Mouse (Mus musculus): ENCODE measurements at regions not wholly inside any gene's neighbourhood (a gene's known extent, or its start where the extent isn't known, plus 50 kb on each side); places are given as distances from the start of the nearest gene placed in this dataset.
A peak's percentile ranks its signal among the peaks of the same experiment; 100 is the strongest.

- ATAC-seq (ENCODE audit: poor library complexity, severe bottlenecking): no peak
Measured at GRCm38 (mm10) chr11:20882756-20883155, 51.9 kb upstream of the Lgalsl start.

DNA sequence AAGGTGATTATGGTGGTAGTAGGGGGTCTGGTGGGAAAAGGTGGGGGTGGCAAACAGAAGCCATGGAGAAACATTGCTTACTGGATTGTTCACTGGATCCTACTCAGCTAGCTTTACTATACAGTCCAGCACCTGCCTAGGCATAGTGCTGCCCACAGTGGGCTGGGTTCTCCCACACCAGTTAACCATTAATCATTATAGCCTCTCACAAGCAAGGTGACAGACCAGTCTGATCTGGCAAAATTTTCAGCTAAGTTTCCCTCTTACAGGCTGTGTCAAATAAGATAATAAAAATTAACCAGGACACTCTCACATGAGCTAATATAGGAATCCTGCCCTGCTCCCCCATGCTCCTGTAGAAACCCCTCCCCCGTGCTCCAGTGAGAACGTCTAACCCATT lies 53.1 kb upstream of the Lgalsl start:
- no peak for ATAC-seq (ENCODE audit: poor library complexity, severe bottlenecking)

DNA sequence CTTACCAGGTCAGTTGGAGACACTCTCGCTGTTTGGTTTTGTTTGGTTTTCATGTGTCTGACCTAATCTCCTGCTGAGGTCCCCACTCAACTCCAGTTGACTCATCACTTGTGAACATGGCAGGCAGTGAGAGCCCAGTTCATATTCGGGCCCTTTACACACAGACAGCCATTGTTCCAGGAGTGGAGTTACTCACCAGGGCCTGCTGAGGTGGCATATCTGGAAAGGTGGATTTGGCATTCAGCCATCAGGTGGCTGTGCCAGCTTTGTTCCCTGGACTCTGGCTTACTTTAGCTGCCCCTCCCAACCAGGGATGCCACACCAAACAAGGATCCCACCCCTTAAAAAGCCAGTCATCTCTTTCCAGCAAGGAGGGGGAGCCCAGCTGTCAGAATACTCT lies 56.2 kb upstream of the Lgalsl start:
- ATAC-seq (ENCODE audit: poor library complexity, severe bottlenecking): no peak

DNA sequence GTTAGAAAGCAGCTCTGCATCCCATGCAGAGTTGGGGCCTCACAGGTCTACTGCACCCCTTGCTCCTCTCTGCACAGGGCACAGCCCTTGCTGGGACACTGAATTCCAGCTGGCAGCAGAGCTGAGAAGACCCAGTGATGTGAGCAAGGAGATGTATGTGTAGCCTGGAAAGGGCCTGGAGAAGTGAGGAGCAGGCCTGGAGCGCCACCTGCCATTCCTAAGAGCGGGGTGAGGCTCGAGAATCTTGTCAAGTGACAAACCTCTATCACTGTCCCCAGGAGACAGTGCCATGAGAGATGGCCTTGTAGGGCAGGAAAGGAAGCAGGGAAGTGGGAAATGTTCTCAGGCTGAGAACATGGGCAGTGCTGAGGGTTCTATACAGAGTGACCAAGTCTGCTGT lies 59.6 kb upstream of the Lgalsl start:
- ATAC-seq (ENCODE audit: poor library complexity, severe bottlenecking): no peak

DNA sequence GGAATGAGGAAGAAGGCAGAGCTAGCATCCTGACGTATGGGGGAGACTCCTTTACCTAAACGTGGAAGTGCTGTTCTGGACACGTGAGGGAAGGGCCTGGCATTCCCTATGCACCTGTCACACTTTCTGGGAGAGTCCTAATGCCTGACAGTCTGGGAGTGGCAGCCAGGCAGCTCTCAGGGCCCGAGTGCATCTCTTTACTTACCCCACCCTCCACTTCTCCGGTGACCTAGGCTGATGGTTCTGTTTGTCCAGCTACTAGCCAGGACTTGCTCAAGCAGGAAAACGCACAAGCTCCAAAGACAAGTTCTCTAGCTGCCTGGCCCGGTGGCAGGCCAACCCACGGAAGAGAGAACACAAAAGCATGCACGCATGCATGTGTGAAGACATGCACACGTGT lies 60.9 kb upstream of the Lgalsl start:
- ATAC-seq (ENCODE audit: poor library complexity, severe bottlenecking): no peak

GRCm38 (mm10) chr11:20896277-20897123 lies 65.6 kb upstream of the Lgalsl start:
- ATAC-seq (ENCODE audit: poor library complexity, severe bottlenecking): peak; percentile 31; the same call in 1 of the 2 replicates

DNA sequence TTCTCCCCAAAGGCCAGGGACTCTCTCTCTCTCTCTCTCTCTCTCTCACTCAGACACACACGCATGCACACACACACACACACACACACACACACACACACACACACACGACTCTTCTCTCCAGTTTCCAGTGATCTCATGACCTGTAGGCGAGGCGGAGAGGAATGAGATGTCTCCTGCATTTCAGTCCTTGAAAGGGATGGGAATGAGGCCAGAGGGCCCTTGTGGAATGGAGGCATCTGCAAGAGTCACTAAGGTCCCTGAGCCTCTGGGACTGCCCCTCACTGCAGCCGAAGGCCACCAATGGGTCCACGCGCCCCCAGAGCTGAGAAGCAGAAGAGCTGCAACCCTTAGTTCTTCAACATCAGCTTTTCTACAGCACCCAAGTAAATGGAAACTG lies 66.6 kb upstream of the Lgalsl start:
- no peak for ATAC-seq (ENCODE audit: poor library complexity, severe bottlenecking)

DNA sequence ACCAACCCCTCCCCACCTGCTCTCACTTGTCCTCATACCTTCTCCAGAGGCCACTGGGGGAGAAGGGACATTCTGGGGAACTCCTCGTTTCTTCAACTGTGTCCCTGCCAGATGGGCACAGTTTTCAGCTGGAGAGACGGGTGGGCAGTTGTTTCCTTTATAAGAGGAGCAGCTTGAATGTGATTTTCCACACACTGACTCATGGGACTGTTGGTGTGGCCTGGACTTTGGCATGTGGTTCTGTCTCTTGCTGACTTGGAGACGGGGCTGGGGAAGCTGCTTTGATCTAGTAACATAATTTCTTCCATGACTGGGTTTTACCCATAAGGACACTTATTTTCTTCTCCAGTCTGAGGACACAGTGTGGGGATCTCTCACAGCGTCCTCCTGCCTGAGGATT lies 67.7 kb upstream of the Lgalsl start:
- ATAC-seq (ENCODE audit: poor library complexity, severe bottlenecking): no peak; the same call in 1 of the 2 replicates

DNA sequence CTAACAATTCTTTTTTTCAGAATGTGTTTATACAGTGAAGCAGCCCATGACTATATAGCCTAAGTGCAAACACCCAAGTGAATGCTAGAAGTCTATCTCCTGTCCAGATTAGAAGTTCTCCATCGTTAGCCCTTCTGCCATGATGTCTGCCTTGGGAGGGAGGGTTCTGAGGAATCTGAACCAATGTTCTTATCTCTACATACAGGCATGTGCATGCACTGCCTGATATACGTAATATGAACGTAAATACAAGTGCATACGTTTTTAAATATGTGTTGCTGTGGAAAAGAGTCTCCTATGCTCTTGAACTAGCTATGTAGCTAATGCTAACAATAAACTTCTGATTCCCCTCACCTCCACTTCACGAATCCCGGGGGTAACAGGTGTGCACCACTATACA lies 68.9 kb upstream of the Lgalsl start:
- no peak for ATAC-seq (ENCODE audit: poor library complexity, severe bottlenecking)

GRCm38 (mm10) chr11:20902001-20902400 lies 71.1 kb upstream of the Lgalsl start:
- ATAC-seq (ENCODE audit: poor library complexity, severe bottlenecking): no peak

- no peak for ATAC-seq (ENCODE audit: poor library complexity, severe bottlenecking)
Measured at GRCm38 (mm10) chr11:20902910-20903309, 72.1 kb upstream of the Lgalsl start.

- ATAC-seq (ENCODE audit: poor library complexity, severe bottlenecking): no peak
Measured at GRCm38 (mm10) chr11:20907996-20908395, 77.1 kb upstream of the Lgalsl start.

GRCm38 (mm10) chr11:20908471-20908870 lies 77.6 kb upstream of the Lgalsl start:
- no peak for ATAC-seq (ENCODE audit: poor library complexity, severe bottlenecking)

- no peak for ATAC-seq (ENCODE audit: poor library complexity, severe bottlenecking)
Measured at GRCm38 (mm10) chr11:20913042-20913441, 82.2 kb upstream of the Lgalsl start.

DNA sequence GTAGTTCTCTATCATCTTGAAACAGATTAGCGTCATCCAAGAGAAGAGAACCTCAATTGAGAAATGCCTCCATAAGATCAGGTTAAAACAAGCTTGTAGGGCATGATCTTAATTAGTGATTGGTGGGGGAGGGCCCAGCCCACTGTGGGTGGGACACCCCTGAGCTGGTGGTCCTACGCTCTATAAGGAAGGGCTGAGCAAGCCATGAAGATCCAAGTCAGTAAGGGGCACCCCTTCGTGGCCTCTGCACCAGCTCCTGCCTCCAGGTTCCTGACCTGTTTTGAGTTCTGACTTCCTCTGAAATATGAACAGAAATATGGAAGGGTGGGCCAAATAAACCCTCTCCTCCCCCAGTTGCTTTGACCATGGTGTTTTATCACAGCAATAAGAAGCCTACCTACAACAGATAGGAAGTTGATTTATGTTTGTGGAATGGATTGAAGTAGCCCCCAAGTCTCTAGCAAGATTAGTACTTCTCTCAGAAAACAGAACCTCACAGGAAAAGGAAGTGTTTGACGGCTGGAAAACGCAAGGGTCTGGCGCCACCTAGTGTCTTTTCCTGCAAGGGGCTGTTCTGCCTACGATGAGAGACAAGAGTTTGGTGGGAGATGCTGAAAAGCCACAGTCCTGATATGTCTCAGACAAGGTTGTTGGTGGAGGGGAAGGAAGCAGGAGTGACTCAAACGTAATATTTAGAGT lies 82.9 kb upstream of the Lgalsl start:
- peak; percentile 82 for ATAC-seq (ENCODE audit: poor library complexity, severe bottlenecking)

GRCm38 (mm10) chr11:20914297-20914997 lies 83.6 kb upstream of the Lgalsl start:
- no peak for ATAC-seq (ENCODE audit: poor library complexity, severe bottlenecking)

GRCm38 (mm10) chr11:20915182-20915602 lies 84.3 kb upstream of the Lgalsl start:
- ATAC-seq (ENCODE audit: poor library complexity, severe bottlenecking): peak; percentile 45; the same call in 1 of the 2 replicates

DNA sequence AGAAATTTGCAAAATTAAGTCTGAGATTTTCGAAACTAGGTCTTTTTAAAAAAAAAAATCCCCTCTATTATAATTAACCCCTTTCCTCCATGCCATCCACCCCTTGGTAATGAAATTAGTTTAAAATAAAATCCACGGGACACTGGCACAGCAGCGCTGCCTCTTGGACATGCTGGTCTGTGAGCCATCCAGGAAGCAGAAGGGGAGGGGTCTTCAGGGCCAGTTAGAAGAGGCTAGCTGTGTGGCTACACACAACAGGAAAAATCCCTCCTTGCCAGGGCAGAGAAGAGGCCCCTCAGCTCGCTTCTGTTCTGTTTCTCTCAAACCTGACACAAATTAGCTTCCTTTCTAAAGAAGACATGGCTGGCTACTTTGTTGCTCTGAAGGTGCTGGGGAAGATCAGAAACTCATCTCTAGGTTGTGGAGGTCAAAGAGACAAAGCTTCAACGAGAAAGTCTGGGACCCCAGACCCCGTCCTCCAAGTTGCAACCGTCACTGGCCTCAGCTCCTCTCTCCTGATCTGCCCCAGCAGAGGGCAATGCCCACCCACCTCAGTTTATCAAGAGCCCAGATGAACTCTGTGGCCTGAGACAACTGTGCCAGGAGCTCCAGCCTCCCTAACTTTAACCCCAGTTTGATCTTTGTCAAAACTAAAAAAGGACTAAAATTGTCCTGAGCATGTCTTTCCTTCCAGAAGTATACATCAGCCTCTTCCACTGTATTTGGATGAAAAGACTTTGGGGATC lies 85.0 kb upstream of the Lgalsl start:
- ATAC-seq (ENCODE audit: poor library complexity, severe bottlenecking): no peak

DNA sequence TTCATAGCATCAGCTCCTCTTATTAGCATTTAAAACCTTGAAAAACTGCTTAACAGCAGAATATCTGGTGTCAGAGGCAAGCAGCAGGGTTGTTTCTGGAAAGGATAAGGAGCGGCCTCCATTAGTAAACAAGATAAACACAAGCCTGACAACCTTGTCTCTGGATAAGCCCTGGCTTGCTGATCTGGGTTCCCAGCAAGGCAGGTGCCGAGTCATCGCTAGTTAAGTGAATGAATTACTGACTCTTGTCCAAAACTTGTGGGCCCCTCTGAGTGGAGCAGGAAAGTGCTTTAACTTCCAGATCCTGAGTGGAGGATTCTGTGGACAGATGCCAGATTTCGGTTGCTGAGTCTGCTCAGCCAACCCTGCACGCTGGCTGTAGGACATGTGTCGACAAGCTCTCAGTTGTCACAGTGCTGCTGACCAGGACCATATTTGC lies 85.6 kb upstream of the Lgalsl start:
- 0 out of 2 replicates have a peak, but pooled peaks have one; percentile 25 for ATAC-seq (ENCODE audit: poor library complexity, severe bottlenecking)

- no peak for ATAC-seq (ENCODE audit: poor library complexity, severe bottlenecking)
Measured at GRCm38 (mm10) chr11:20916961-20917360, 86.1 kb upstream of the Lgalsl start.

GRCm38 (mm10) chr11:20917483-20917882 lies 86.6 kb upstream of the Lgalsl start:
- no peak for ATAC-seq (ENCODE audit: poor library complexity, severe bottlenecking)
